Mouse (Mus musculus) hindbrain, embryonic 16.5 days (tissue): Measurements from ENCODE around the gene Mss51. TPM values are rescaled to one million over a fixed set of nuclear protein-coding genes. Genes with fewer than 3 reads are reported as not detected.

Experiments
- ATAC-seq: fragments of 200-750 bp; cut with Nextera tagmentation; 2 replicates; pipeline ENCODE4 v1.8.0; 2017; ENCODE audit warnings: moderate TSS enrichment, moderate library complexity
- H3K27ac ChIP-seq: fragments of 300-500 bp; sonication (generic); 2 replicates; pipeline ENCODE4 v1.5.1; 2014; ENCODE audit warnings: low read depth, mild to moderate bottlenecking, control low read depth, low read length, moderate library complexity
- H3K27me3 ChIP-seq: fragments of 300-500 bp; sonication (generic); replicated peaks from 2 replicates; pipeline ENCODE4 v1.6.1; 2014; ENCODE audit warnings: low read length; ENCODE audit not compliant: control insufficient read depth, insufficient read depth
- H3K36me3 ChIP-seq: fragments of 300-500 bp; sonication (generic); 2 replicates; pipeline ENCODE4 v1.6.1; 2014; ENCODE audit warnings: mild to moderate bottlenecking, low read length, moderate library complexity, mixed read lengths; ENCODE audit not compliant: control insufficient read depth, insufficient read depth
- H3K4me1 ChIP-seq: fragments of 300-500 bp; sonication (generic); 2 replicates; pipeline ENCODE4 v1.6.1; 2014; ENCODE audit warnings: low read depth, low read length; ENCODE audit not compliant: control insufficient read depth, insufficient read depth
- H3K4me2 ChIP-seq: fragments of 300-500 bp; sonication (generic); 2 replicates; pipeline ENCODE4 v1.6.1; 2014; ENCODE audit warnings: mild to moderate bottlenecking, low read length, control low read depth, moderate library complexity
- H3K4me3 ChIP-seq: fragments of 300-500 bp; sonication (generic); 2 replicates; pipeline ENCODE4 v1.5.1; 2014; ENCODE audit warnings: mild to moderate bottlenecking, low read length, control low read depth, moderate library complexity
- H3K9ac ChIP-seq: fragments of 300-500 bp; sonication (generic); 2 replicates; pipeline ENCODE4 v1.6.1; 2014; ENCODE audit warnings: low read depth, mild to moderate bottlenecking, control low read depth, low read length, moderate library complexity
- H3K9me3 ChIP-seq: fragments of 300-500 bp; sonication (generic); 2 replicates; pipeline ENCODE4 v1.6.1; 2014; ENCODE audit warnings: mild to moderate bottlenecking, low read length, moderate library complexity; ENCODE audit not compliant: control insufficient read depth
- WGBS: fragments of 180-500 bp; shearing (Covaris S2); extraction: QIAGEN DNeasy Blood & Tissue Kit; methylation state at CpG from one replicate; pipeline ENCODE4 v1.1.7; 2014; 5-methylcytosine and 5-hydroxymethylcytosine counted together
- polyA plus RNA-seq: library from polyadenylated mRNA; unstranded; fragments of >200 nt; fragmentation: Nextera tagmentation; extraction: Ambion mirVana; gene quantifications from 2 replicates; pipeline ENCODE4 v1.2.1, GENCODE M21; 2015

Mss51 gene
- polyA plus RNA-seq, 1 experiment from 2014 or later = 0.30 TPM

- H3K9me3 ChIP-seq = no peaks in the 10 kb centered on the region
- no peak overlapping the region for H3K4me2 ChIP-seq
- no peak overlapping the region for H3K4me3 ChIP-seq
- 93% methylated on average over 5 of the region's 5 CpGs for WGBS
- no peak for ATAC-seq
- no peaks in the 10 kb centered on the region for H3K4me1 ChIP-seq
- no peak overlapping the region for H3K27ac ChIP-seq
- H3K36me3 ChIP-seq = 0 out of 2 replicates have a peak, but pooled peaks cover 2% of the 10 kb centered on the region
- no peaks in the 10 kb centered on the region for H3K27me3 ChIP-seq
- no peak overlapping the region for H3K9ac ChIP-seq
Observed at GRCm38 (mm10) chr14:20486031-20486430, 10.7 kb downstream of the Mss51 start.

DNA sequence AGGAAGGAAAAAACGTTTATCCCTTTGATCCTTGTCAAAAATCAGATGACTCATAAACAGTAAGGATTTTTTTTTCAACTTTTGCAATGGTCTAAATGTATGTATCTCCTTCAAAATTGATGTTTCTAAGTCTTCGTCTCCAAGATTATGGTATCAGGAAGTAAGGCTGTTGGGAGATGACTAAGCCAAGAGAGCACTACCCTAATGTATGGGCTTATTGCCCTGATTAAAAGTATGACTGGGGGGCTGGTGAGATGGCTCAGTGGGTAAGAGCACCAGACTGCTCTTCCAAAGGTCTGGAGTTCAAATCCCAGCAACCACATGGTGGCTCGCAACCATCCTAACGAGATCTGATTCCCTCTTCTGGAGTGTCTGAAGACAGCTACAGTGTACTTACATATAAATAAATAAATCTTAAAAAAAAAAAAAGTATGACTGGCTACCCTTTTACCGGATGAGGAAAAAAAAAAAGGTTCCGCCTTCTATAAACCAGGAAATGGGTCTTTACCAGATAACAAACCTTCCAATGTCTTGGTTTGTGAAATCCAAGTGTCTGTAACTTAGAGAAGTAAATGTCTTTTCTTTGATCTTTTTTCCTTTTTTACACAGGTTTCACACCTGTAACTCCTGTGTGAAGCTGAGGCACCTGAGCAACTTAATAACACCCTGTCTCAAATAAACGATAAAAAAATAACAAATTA is 14.5 kb downstream of the Mss51 start:
- H3K9me3 ChIP-seq = no peaks in the 10 kb centered on the region
- no peaks in the 10 kb centered on the region for H3K27me3 ChIP-seq
- H3K9ac ChIP-seq = no peak overlapping the region
- no peaks in the 10 kb centered on the region for H3K4me1 ChIP-seq
- no peak for ATAC-seq
- H3K36me3 ChIP-seq = 0 out of 2 replicates have a peak, but pooled peaks cover 2% of the 10 kb centered on the region
- H3K4me3 ChIP-seq = no peak overlapping the region
- no peak overlapping the region for H3K4me2 ChIP-seq
- no peak overlapping the region for H3K27ac ChIP-seq
- 91% methylated on average over 7 of the region's 7 CpGs for WGBS

DNA sequence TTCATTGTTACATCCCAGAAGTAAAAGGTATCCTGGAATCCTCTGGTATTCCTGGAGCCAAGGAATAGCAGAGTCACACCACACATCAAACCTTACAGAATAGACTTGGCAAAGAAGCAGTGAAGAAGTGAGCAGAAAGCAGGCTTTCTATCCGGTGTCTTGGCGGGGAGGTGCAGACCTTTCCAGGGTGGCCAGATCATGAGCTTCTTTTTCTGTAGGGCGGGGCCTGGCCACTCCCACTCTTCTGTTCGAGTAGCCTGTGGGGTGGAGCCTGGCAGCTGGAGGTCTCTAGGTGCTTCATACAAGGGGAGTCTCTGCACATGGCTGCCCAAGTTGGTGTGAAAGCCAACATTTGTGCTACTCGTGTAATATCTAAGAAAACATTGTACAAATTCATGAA is 15.5 kb downstream of the Mss51 start:
- Histone ChIP-seq H3K4me2 (no peak overlapping the region), H3K27ac (no peak overlapping the region), H3K27me3 (no peaks in the 10 kb centered on the region), H3K4me1 (no peaks in the 10 kb centered on the region), H3K9me3 (no peaks in the 10 kb centered on the region), H3K4me3 (no peak overlapping the region), H3K9ac (no peak overlapping the region), H3K36me3 (no peaks in the 10 kb centered on the region)
- WGBS = 17% methylated on average over 5 of the region's 5 CpGs
- no peak for ATAC-seq

GRCm38 (mm10) chr14:20480195-20480579 is 16.5 kb downstream of the Mss51 start:
- H3K36me3 ChIP-seq = no peaks in the 10 kb centered on the region
- peak overlapping the region; percentile 76 for H3K9ac ChIP-seq
- no peaks in the 10 kb centered on the region for H3K27me3 ChIP-seq
- no peaks in the 10 kb centered on the region for H3K9me3 ChIP-seq
- no peaks in the 10 kb centered on the region for H3K4me1 ChIP-seq
- H3K4me3 ChIP-seq = peak overlapping the region; percentile 70
- 0 out of 2 replicates have a peak, but pooled peaks have one; percentile 13 for ATAC-seq
- H3K27ac ChIP-seq = no peak overlapping the region
- H3K4me2 ChIP-seq = peak overlapping the region; percentile 84
- 62% methylated on average over 1 of the region's 1 CpGs for WGBS

- peak within 1 kb of the TSS; percentile 84 for H3K4me2 ChIP-seq
- no peaks in the 10 kb centered on the region for H3K4me1 ChIP-seq
- 2% methylated on average over 46 of the region's 48 CpGs for WGBS
- peak within 1 kb of the TSS; percentile 76 for H3K9ac ChIP-seq
- no peaks in the 10 kb centered on the region for H3K9me3 ChIP-seq
- no peaks in the 10 kb centered on the region for H3K27me3 ChIP-seq
- peak within 1 kb of the TSS; percentile 70 for H3K4me3 ChIP-seq
- peak within 1 kb of the TSS; percentile 49; the same call in 1 of the 2 replicates for H3K27ac ChIP-seq
- no peaks in the 10 kb centered on the region for H3K36me3 ChIP-seq
- peak; percentile 91 for ATAC-seq
Observed at GRCm38 (mm10) chr14:20479291-20480194, 17.2 kb downstream of the Mss51 start, which contains the start of gene Anxa7. Gene Anxa7, minus strand, starts transcription at chr14:20480133.

- Histone ChIP-seq H3K27ac (no peak overlapping the region), H3K4me3 (peak overlapping the region; percentile 70), H3K9ac (peak overlapping the region; percentile 76; the same call in 1 of the 2 replicates), H3K27me3 (no peaks in the 10 kb centered on the region), H3K36me3 (no peaks in the 10 kb centered on the region), H3K9me3 (no peaks in the 10 kb centered on the region), H3K4me2 (peak overlapping the region; percentile 84), H3K4me1 (no peaks in the 10 kb centered on the region)
- no peak for ATAC-seq
- 31% methylated on average over 7 of the region's 7 CpGs for WGBS
Observed at GRCm38 (mm10) chr14:20478801-20479200, 17.9 kb downstream of the Mss51 start.

DNA sequence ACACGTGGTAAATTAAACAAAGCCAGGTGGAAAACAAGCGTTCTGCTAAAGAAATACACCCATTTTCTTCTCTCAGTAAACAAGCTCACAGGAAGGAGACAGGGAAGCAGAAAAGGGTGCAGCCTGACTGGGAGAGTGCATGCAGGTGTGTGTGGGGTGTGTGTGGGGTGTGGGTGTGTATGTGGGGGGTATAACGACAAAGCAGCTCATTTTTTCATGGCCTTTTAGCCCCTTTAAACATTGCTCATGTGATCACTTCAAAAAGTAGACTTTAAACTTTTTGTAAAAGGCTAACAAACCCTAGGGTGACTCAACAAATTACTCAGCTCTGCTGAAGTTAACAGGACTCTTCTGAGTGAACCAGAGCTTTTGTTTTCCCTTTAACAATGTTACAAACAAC is 18.3 kb downstream of the Mss51 start:
- 57% methylated on average over 3 of the region's 3 CpGs for WGBS
- no peak for ATAC-seq
- no peaks in the 10 kb centered on the region for H3K4me1 ChIP-seq
- H3K9ac ChIP-seq = no peak overlapping the region
- no peak overlapping the region for H3K27ac ChIP-seq
- no peaks in the 10 kb centered on the region for H3K36me3 ChIP-seq
- no peak overlapping the region for H3K4me3 ChIP-seq
- H3K9me3 ChIP-seq = no peaks in the 10 kb centered on the region
- H3K4me2 ChIP-seq = no peak overlapping the region
- H3K27me3 ChIP-seq = no peaks in the 10 kb centered on the region

- no peak overlapping the region for H3K9ac ChIP-seq
- WGBS = 56% methylated on average over 4 of the region's 4 CpGs
- H3K27me3 ChIP-seq = no peaks in the 10 kb centered on the region
- no peak for ATAC-seq
- H3K27ac ChIP-seq = no peak overlapping the region
- H3K4me2 ChIP-seq = no peak overlapping the region
- H3K4me3 ChIP-seq = no peak overlapping the region
- no peaks in the 10 kb centered on the region for H3K9me3 ChIP-seq
- H3K4me1 ChIP-seq = no peaks in the 10 kb centered on the region
- H3K36me3 ChIP-seq = no peaks in the 10 kb centered on the region
Observed at GRCm38 (mm10) chr14:20477261-20478025, 19.3 kb downstream of the Mss51 start.
